Mouse (Mus musculus) left cerebral cortex, postnatal 25 days (tissue): ENCODE results near the gene Mapk12. TPM values are rescaled to one million over a fixed set of nuclear protein-coding genes. Genes with fewer than 3 reads are reported as not detected.
A peak's percentile ranks its signal among the peaks of the same experiment; 100 is the strongest.

Experiments used
- DNase-seq, 2 experiments: peaks; one replicate each; pipeline ENCODE4 v3.0.0; 2022; ENCODE audit warnings: low spot score in 2 of 2, mixed read lengths in 1 of 2
- intact Hi-C: fragments of 180-260 bp; cut with DNase I; formaldehyde crosslinking; loops from one replicate; pipeline ENCODE4 v1.15.1; 2025
- total RNA-seq, 2 experiments: library from RNA; stranded (reverse); gene quantifications; 2 replicates each; pipeline ENCODE4 v1.2.3; 2021

Gene Mapk12
- total RNA-seq, 2 experiments from 2014 or later, result 5.9 to 7.6 TPM

DNA sequence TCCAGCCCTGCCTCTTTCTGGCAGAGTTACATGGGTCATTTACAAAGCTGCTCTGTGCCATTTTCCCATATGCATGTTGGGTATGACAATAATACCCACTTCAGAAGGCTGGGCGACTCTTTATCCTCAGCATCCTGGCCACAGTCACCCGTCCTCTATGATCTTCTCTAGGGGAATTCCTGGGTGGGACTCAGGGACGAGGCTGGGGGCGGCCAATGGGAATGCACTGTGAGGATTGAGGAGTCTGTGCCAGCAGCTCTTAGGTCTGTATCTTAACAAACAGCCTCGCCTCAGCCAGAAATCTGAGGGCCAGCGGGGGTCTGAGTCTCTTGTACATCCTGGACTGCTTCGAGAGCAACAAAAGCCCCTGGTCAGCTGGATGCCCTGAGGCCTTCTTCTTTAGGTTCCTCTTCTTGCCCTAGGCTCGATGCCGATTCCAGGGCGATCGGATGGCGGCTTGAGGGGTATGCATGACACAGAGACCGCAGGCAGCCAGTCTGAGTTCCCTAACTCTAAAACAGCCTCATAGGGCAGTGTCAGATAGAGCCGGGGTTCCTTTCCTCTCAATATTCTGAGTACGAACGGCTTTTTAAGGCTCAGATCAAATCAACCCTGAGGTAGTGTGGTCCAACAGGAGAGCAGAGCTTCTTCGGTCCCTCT, 31.9 kb upstream of the Mapk12 start:
- no peak for DNase-seq
- intact Hi-C loops, result no loop called here

DNA sequence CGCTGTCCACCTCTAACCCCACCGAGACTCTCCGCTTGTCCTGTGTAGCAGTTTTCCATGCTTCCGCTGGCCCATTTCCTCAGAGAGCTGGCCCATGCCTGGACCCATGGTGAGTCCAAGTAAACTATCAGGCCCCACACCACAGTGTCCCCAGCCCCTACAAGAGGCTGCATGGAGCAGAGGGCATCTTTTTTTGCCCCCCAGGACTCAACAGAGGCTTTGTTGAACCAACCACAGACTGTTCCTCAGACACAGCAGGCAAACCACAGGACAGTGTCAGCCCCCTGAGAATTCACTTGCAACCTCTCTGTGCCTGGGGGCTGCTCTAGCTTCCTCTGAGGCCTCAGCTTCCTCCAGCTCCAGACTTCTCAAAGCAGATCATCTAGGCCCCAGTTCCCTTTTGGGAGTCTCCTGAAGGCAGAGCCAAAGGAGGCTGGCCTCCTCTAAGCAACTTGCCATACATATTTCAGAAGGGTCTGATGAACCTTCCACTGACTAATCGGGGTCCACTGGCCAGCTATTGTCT, 31.1 kb upstream of the Mapk12 start:
- intact Hi-C loops, result no loop called here
- DNase-seq, result no peak

DNA sequence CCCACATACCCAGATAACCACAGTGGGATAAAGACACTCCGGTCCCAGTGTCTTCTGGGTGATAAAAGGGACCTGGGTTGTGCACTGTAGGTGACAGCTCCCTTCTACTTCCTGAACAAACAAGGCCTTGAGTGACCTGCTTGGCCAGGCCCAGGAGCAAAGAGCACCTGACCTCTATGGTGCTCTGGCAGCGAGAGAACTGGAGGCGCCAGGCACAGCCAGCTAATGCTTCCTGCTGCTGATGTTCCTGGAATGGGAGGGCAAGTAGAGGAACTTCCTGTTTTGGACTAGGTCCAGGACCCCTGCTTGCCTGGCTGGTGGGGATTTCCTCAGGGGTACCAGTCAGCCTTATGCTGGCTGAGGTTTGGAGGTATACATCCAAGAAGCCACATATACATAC, 29.6 kb upstream of the Mapk12 start:
- DNase-seq, result no peak
- intact Hi-C loops, result no loop called here

DNA sequence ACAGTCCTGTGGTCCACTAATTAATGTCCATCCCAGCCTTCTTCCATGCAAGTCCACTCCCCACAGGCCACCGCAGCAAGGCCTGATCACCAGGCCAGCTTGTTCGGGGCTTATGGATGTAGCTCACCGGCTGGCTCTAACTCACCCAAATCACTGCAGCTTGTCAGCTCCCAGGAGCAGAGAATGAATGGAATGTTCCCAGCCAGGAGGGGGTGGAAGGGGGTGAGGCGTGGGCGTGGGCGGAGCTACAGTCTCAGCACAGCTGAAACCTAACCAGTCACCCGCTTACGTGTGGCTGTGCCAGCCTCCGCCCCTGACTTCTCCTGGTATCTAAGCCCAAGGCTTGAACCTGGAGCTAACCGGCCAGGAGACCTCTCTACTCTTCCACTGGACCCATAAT, 28.9 kb upstream of the Mapk12 start:
- peak; percentile 78 to 91 for DNase-seq
- intact Hi-C loops, result no loop called here

DNA sequence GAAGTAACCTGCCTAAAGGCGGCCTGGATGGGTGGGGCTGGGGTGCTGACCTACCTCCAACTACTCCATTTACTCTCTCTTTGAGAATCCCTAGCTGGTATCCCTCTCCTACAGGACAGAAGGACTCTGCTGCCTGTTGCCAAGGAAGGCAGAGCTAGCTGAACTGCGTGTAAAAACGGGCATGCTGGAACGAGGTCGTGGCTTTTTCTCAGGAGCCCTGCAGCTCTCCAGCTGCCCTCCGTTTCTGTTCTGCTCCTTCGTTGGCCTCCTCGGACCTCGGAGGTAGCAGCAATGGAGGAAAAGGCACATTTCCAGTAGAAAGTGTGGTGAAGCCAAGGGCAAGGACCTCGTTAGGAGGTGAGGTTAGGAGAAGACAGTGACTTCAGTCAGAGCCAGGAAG, 28.4 kb upstream of the Mapk12 start:
- intact Hi-C loops, result no loop called here

DNA sequence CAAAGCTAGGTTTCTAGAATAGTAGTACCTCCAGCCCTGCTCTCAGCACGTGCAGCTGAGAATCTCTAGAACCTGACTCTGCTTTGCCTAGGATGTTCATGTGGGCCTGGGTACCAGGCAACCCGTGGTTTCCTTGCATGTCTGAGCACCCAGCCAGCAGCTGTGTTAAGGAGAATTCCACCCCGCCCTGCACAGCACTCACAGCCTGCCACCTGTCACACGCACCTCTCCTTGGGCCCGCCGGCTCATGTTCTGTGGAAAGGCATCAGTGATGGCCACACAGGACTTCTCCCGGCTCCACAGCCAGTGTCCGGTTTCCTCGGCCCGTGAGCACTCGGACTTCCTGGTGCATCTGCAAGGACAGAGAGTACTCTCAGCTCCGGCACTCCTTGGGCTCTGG, 25.0 kb upstream of the Mapk12 start:
- no peak for DNase-seq
- intact Hi-C loops, result no loop called here

More for the DNA sequence above, 28.4 kb upstream of the Mapk12 start:
- no peak for DNase-seq

DNA sequence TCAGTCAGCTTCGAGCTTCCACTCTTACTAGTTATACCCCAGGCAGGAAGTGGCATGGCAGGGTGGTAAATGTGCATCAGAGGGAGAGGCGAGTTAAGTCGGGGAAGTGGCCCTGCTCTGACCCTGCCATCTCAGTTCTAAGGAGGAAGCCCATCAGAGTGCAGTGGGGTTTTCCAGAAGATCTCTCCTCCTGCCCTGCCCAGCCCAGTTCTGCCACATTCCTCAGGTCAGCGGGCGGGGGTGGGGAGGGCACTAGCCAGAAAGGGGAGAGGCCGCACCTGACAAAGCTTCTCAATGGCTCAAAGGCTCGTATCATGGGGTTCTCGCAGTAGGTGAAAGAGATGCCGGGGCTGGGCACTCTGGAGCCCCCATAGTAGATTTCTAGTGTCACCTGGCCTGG, 20.9 kb upstream of the Mapk12 start:
- no peak for DNase-seq
- intact Hi-C loops, result no loop called here

DNA sequence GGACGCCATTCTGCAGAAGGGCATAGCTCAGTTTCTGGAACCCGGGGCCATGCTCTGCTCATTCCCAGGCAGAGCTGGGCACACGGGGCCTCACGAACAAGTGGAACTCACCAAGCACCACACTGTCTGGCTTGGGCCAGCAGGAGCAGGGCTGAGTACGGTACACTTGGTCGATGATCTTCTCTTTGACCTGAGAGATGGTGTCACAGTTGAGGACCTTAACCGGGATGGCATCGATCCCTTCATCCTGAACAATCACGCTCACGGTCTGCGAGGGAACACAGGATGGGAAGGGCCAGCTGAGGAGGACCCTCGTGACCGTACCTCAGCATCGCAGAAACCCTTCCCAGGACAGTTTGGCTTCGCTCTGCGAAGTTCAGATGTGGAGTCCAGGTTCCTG, 18.0 kb upstream of the Mapk12 start:
- DNase-seq, result no peak
- intact Hi-C loops, result loop anchor here (5.0 kb wide), 1 partner anchor 39 kb away; the partner anchor contains the start of gene Dennd6b

DNA sequence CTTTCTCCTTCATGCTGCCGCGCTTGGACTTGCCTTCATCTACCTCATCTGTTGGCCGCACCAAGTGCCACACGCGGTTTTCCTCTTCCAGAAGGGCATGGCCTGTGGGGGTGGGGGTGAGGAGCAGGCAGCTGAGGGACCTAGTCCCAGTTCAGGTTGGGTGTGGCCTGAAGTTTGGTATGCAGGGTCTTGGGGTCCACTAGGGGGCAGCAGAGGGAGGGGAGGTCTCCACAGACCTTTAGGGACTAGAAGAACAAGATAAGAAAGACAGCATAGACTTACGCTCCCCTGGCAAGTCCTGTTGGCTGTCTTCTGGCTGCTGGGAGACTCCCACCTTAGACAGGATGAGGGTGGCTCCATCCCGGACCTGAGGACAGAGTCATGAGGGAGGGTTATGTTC, 17.5 kb upstream of the Mapk12 start:
- intact Hi-C loops, result loop anchor here (5.0 kb wide), 1 partner anchor 39 kb away; the partner anchor contains the start of gene Dennd6b
- DNase-seq, result no peak

DNA sequence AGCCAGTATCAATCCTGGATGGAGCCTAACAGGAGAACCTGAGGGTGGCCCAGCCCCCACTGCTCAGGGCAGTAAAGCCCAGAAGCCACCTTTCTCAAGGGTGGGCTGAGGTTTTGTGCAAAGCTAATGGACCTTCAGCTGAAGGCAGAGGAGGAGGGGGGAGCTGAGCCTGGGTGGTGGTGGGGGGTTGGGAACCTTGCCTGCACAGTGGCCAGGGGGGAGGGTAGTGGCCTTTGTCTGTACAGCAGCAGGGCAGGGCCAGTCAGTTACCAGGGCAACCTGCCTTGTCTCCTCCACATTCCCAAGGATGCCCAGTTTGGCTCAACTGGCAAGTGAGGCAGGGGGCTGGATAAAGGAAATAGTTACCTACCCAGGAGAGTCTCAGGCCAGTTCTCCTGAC, 11.8 kb upstream of the Mapk12 start:
- no peak for DNase-seq
- intact Hi-C loops, result no loop called here

DNA sequence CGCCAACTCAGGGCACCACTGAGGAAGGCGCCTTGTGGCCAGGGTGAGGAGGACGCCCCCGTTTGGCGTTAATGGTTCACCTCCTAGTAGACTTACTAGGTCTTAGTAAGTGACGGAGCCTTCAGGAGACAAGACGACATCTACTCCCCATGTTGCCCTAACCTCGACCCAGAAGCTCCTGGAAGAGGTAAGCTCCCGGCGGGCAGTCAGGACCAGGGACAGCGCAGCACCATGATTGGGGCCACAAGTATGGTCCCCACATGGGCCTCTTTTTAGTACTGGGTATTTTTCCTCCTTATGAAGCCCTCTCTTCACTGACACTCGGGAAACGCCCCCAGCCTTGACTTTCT, 9.5 kb upstream of the Mapk12 start:
- DNase-seq, result no peak
- intact Hi-C loops, result no loop called here

DNA sequence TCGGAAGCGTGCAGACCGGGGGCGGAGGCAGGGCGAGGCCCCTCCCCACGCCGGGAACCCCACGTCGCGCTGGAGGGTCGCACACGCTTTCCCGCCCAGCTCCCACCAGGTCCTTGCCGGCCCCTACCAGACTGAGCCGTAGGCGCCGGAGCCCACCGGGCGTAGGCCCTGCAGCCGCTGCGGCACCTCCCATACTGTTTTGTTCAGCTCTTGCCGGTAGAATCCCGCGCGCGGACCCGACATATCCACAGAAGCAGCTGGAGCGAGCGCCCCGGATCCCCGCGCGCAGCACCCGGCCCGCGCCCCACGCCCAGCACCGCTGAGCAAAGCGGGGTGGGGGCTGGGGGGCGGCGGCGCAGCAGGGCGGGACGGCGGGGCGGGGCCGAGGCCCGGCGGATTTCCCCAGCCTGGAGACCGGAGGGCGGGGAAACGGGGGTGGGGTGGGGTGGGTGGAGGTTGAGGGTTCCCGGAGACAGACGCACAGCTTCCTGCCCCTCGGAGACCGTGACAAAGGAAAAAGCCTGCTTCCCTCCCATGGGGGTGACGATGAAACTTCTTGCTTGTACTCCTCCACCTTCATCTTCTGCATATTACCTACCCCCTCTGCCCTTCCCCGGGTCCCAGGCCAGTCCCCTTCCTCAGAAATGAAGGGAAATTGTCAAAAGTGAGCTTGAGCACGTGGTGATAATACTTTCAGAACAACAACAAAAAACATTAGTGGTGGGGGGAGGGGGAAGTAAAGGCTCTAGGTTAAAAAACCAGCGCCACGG, 9.0 kb upstream of the Mapk12 start, which contains the start of gene Mapk11:
TSS of gene Mapk11 (minus strand) at position 358 of the 770 bp plus-strand sequence.
- DNase-seq, result peak in 1 of 2 experiments; percentile 53
- intact Hi-C loops, result no loop called here

DNA sequence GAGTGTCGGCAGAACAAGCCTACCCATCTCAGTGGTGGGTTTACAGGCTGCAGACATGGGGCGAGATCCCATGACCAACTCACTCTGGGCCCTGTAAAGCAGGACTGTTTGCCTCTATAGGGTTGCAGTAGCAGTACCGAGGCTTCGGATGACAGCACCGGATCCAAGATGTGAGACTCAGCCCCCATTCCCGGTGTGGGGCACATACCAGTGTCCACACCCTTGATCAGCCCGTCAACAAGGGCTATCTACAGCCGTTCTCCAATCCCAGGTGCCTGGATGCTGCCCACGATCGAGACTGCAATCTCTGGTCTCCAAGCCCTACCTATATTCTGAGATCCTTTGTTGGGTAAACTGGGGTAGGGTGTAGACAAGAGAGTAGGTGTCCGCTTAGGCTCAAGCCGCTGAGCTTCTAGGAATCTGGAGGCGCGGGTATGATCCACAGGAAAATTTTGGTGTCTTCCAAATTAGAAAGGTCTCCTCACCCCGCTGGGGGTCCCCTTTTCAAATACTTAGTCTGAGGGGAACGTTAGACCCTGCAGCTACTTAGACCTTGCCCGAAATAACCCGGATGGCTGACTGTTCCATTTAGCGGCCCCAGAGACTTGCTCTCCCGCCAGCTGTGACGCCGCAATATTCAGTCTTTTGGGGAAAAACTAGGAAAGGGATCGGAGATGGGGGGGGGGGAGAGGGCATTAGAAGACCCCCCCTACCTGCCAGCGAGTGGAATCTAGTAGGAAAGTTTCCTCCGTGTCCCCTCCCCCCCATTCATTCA, 8.2 kb upstream of the Mapk12 start:
- DNase-seq, result no peak
- intact Hi-C loops, result no loop called here

DNA sequence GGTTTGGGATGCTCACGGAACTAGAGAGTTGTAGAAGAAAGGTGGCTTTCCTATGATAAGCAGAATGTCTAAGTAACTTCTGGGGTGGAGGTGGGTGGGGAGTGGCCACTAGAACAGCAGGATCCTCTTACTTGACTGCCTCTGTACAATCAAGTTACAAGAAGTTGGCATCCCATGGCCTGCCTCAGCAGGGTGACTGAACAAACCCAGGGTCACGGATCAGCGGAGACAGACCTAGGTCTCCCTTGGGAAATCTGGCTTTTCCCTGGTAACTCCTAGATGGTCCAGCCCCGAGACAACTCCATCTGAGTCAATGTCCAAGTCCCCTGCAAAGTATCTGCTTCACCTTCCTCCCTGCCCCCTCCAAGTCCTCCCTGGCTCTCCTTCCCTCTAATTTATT, 7.4 kb upstream of the Mapk12 start:
- intact Hi-C loops, result no loop called here
- DNase-seq, result no peak

DNA sequence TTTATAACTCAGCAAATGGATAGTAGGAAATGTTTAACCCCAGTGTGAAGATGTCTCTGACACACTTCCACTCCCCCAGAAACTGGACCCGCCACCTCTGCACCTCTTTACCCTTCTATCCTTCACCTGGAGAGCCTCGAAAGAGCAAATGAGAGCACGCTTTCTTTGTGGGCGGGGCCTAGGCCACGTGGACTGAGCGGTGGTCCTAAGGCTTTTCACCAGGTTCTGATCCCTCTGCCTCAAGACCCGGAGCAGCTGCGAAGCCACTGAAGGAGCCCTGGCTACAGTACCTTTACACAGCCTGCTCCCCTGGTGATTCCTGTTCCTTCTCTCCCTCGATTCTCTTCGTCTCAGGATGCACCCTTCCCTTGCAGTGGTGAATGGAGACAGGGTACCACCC, 7.0 kb upstream of the Mapk12 start:
- intact Hi-C loops, result no loop called here
- DNase-seq, result no peak

DNA sequence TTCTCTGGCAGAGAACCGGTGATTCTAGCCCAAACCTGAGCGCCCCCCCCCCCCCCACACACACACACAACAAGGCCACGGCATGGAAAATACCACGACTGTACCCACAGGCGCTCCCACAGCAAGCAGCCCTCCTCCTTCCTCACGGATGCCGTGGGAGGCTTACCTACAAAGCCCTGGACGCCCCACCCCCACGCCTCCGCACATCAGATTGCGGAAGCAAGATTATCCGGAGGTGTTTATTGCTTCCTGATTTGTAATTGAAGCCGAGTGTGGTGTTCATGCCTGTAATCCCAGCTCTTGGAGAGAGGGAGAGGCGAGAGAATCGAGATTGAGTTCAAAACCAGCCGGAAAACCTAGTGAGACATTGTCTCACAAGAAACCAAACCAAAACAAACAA, 6.5 kb upstream of the Mapk12 start:
- intact Hi-C loops, result no loop called here
- DNase-seq, result peak; percentile 45 to 75

DNA sequence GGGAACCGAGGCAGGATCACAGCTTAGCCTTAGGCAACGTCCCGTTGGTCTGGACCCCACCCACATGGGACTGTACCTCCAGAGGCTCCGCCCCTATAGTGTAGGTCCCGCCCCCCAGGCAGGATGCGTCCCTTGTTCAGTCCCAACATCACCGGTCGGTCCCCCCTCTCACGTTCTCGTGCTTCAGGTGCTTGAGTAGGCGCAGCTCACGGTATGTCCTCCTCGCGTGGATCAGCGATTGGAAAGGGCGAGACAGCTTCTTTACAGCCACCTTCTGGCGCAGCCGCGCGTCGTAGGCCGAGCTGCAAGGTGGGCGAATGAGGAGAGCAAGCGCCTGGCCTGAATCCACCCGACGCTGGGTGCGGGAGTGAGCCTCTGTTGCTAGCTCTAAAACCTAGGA, 6.0 kb upstream of the Mapk12 start:
- intact Hi-C loops, result no loop called here
- DNase-seq, result peak; percentile 69 to 88

DNA sequence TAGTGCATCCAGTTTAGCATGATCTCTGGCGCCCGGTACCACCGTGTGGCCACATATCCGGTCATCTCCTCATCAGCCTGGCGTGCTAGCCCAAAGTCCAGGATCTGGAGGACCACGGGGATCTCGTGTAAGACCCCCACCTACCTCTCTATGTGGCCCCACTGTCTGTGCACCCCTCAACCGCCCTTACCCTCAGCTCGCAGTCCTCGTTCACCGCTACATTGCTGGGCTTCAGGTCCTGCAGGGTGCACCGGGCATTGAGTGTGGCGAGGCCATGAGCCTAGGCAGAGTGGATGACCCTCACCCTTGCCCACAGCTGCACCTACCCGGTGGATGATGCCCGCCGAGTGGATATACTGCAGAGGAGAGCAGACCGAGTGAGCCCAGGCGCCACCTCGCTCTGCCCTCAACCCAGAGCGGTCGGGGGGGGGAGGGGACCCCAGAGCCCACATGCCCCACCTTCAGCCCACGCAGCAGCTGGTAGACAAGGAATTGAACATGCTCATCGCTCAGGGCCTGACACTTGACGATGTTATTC, 5.4 kb upstream of the Mapk12 start:
- intact Hi-C loops, result no loop called here
- DNase-seq, result no peak

DNA sequence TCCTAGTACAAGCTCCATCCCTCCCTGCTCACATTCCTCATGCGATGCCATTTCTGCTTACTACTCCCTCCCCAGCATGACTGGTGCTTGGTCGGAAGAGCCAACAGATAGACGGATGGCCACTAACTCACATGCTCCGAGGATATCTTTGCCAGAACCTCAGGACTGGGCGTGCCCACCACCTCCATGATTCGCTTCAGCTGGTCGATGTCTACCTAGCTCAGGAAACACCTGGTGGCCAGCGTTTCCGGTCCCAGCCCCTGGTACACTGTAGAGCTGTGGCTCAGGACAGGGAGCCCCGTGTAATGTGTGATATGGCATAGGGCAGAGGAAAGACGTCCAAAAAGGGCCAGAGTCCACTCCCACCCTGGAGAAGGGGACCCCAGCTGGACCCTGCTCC, 4.5 kb upstream of the Mapk12 start:
- intact Hi-C loops, result no loop called here
- no peak for DNase-seq

DNA sequence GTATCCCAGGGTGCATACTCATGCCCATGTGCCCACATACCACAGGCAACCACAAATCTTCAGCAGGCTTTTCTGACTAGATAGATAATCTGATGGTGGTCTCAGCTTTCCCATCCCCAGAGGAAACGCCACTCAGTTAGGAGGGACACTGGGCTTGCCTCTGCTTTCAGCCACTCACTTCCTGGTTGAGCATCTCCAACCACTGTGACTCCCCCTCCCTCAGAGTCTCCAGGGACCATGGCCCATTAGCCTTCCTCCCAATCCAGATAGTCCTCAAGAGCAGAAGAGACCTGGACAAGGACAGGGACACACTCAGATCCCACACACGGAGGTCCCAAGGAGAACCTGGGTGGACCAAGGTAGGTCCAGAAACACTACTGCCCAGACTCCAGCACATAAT, 2.6 kb upstream of the Mapk12 start:
- DNase-seq, result no peak
- intact Hi-C loops, result no loop called here
